Mouse (Mus musculus): ENCODE data around the gene Epgn.

GRCm38 (mm10) chr5:91073626-91074025, 46.4 kb downstream of the Epgn start:
- TF ChIP-seq CTCF (IDR thresholded peaks at IDR 0.05; ENCODE audit: control insufficient read depth, insufficient read depth, low read length), result no peak
- TF ChIP-seq POLR2A (IDR thresholded peaks at IDR 0.05; ENCODE audit: borderline replicate concordance, control insufficient read depth, low read depth, low read length), result no peak
